Mouse (Mus musculus): ENCODE results near the gene Spats2l.

Spats2l gene

GRCm38 (mm10) chr1:57774001-57774667 is at the start of gene Spats2l:
Spats2l (plus strand) TSS chr1:57774162.
- DNase-seq (ENCODE audit: low read depth, low spot score) = no peak

GRCm38 (mm10) chr1:57725268-57725667 is 48.7 kb upstream of the Spats2l start:
- DNase-seq (ENCODE audit: low read depth, low spot score) = no peak

GRCm38 (mm10) chr1:57735877-57736276 is 38.1 kb upstream of the Spats2l start:
- DNase-seq (ENCODE audit: low read depth, low spot score) = no peak

GRCm38 (mm10) chr1:57741740-57742139 is 32.2 kb upstream of the Spats2l start:
- DNase-seq (ENCODE audit: low read depth, low spot score) = peak; percentile 27

- DNase-seq (ENCODE audit: low read depth, low spot score) = no peak
Observed at GRCm38 (mm10) chr1:57742266-57742665, 31.7 kb upstream of the Spats2l start.

- DNase-seq (ENCODE audit: low read depth, low spot score) = no peak
Observed at GRCm38 (mm10) chr1:57751781-57752180, 22.2 kb upstream of the Spats2l start.

- DNase-seq (ENCODE audit: low read depth, low spot score) = no peak
Observed at GRCm38 (mm10) chr1:57766396-57766795, 7.6 kb upstream of the Spats2l start.

- no peak for DNase-seq (ENCODE audit: low read depth, low spot score)
Observed at GRCm38 (mm10) chr1:57773326-57773725, 636 bp upstream of the Spats2l start.

GRCm38 (mm10) chr1:57774668-57775495 is 920 bp downstream of the Spats2l start:
- peak; percentile 13 for DNase-seq (ENCODE audit: low read depth, low spot score)

GRCm38 (mm10) chr1:57775496-57775790 is 1.5 kb downstream of the Spats2l start:
- no peak for DNase-seq (ENCODE audit: low read depth, low spot score)

GRCm38 (mm10) chr1:57776671-57777281 is 2.8 kb downstream of the Spats2l start:
- no peak for DNase-seq (ENCODE audit: low read depth, low spot score)

GRCm38 (mm10) chr1:57784300-57784699 is 10.3 kb downstream of the Spats2l start:
- no peak for DNase-seq (ENCODE audit: low read depth, low spot score)

- no peak for DNase-seq (ENCODE audit: low read depth, low spot score)
Observed at GRCm38 (mm10) chr1:57789831-57790230, 15.9 kb downstream of the Spats2l start.

- DNase-seq (ENCODE audit: low read depth, low spot score) = no peak
Observed at GRCm38 (mm10) chr1:57792212-57792611, 18.2 kb downstream of the Spats2l start.

GRCm38 (mm10) chr1:57795838-57796237 is 21.9 kb downstream of the Spats2l start:
- DNase-seq (ENCODE audit: low read depth, low spot score) = no peak

- no peak for DNase-seq (ENCODE audit: low read depth, low spot score)
Observed at GRCm38 (mm10) chr1:57799398-57799797, 25.4 kb downstream of the Spats2l start.

GRCm38 (mm10) chr1:57800846-57801245 is 26.9 kb downstream of the Spats2l start:
- no peak for DNase-seq (ENCODE audit: low read depth, low spot score)

- DNase-seq (ENCODE audit: low read depth, low spot score) = no peak
Observed at GRCm38 (mm10) chr1:57806126-57806525, 32.2 kb downstream of the Spats2l start.

GRCm38 (mm10) chr1:57807882-57808281 is 33.9 kb downstream of the Spats2l start:
- DNase-seq (ENCODE audit: low read depth, low spot score) = no peak

- DNase-seq (ENCODE audit: low read depth, low spot score) = no peak
Observed at GRCm38 (mm10) chr1:57810221-57810620, 36.3 kb downstream of the Spats2l start.

- no peak for DNase-seq (ENCODE audit: low read depth, low spot score)
Observed at GRCm38 (mm10) chr1:57817103-57817502, 43.1 kb downstream of the Spats2l start.

GRCm38 (mm10) chr1:57820428-57820997 is 46.6 kb downstream of the Spats2l start:
- DNase-seq (ENCODE audit: low read depth, low spot score) = no peak
